Mouse (Mus musculus) adipocyte (in vitro differentiated cells): ENCODE measurements at regions not wholly inside any gene's neighbourhood (a gene's known extent, or its start where the extent isn't known, plus 50 kb on each side); places are given as distances from the start of the nearest gene placed in this dataset.

Experiments used
- DNase-seq: peaks from one replicate; pipeline ENCODE4 v3.0.0-alpha.2; 2016; ENCODE audit warnings: low spot score

- no peak for DNase-seq
Observed at GRCm38 (mm10) chr2:162720016-162720415, 59.1 kb upstream of the Ptprt start.

GRCm38 (mm10) chr2:162718466-162718865 lies 57.5 kb upstream of the Ptprt start:
- DNase-seq: no peak

GRCm38 (mm10) chr2:162714976-162715375 lies 54.0 kb upstream of the Ptprt start:
- no peak for DNase-seq

DNA sequence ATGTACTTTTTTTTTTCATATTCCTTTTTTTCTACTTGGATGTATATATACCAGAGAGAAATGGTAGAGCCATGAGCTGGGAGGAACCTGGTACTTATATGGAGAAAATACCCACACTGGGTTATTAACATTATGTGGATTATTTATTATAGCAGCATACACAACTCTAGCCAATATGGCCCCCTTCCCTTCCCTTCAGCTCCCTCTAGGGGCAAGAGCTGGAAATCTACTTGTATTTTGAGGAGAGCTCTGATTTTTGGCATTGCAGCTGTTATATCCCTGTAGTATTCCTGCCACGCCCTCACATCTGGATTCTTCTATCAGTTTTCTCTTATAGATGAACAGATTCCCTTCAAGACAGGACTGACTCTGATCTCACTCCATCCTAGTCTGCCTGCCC lies 52.0 kb upstream of the Ptprt start:
- DNase-seq: no peak

DNA sequence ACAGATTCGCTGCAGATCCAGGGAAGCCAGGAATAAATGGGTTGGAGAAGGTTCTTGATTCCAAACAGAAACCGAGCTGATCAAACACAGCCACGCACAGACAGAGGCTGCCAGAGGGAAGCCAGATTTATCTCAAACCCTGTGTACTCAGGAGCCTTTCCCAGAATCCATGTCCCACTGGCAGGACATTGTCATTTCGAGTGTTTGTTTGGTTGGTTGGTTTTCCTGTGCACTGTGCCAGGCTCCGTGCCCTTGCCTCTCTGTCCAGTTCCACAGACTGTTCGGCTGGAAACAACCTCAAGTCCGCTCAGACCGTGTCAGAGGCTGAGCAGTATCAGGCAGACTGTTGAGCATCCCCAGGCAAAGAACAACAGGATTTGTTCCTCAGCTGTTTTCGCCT lies 51.4 kb upstream of the Ptprt start:
- DNase-seq: no peak
